Mouse (Mus musculus) CH12.LX (cell line): ENCODE results near the gene Dmp1. TPM values are rescaled to one million over a fixed set of nuclear protein-coding genes. Genes with fewer than 3 reads are reported as not detected.

Source experiments
- DNase-seq: peaks from one replicate; pipeline ENCODE4 v3.0.0-alpha.2; 2013; ENCODE audit errors: extremely low read depth
- H3K27ac ChIP-seq: 2 replicates; pipeline ENCODE4 v1.5.1; 2012; ENCODE audit warnings: low read depth, mild to moderate bottlenecking, control low read depth, moderate library complexity; ENCODE audit not compliant: insufficient read depth
- H3K27me3 ChIP-seq: replicated peaks from 2 replicates; pipeline ENCODE3; 2012; ENCODE audit warnings: inconsistent platforms
- H3K36me3 ChIP-seq, 2 experiments: replicated peaks in 1 of 2; 2 replicates each; pipeline versions ENCODE3 to v1.6.1; 2012; ENCODE audit warnings: inconsistent platforms in 1 of 2, low read length in 1 of 2, mild to moderate bottlenecking in 1 of 2, mixed read lengths in 1 of 2, moderate library complexity in 1 of 2; ENCODE audit not compliant: control insufficient read depth in 1 of 2, insufficient read depth in 1 of 2
- H3K4me1 ChIP-seq, 2 experiments: 2 replicates each; pipeline ENCODE4 v1.6.1; 2012; ENCODE audit warnings: inconsistent platforms in 1 of 2, moderate library complexity in 1 of 2; ENCODE audit not compliant: insufficient read depth in 2 of 2, control insufficient read depth in 1 of 2
- H3K4me2 ChIP-seq: 2 replicates; pipeline ENCODE4 v1.6.1; 2012; ENCODE audit warnings: low read depth, mild to moderate bottlenecking, control low read depth; ENCODE audit not compliant: poor library complexity, insufficient read depth, severe bottlenecking
- H3K4me3 ChIP-seq, 3 experiments: fragments of 150-350 bp in 1 of 3; sonication (generic) in 1 of 3; replicated peaks in 1 of 3; 2 replicates each; pipeline versions ENCODE3 to v1.5.1; 2011 to 2012; ENCODE audit warnings: low read depth in 2 of 3, low read length in 2 of 3, mild to moderate bottlenecking in 2 of 3, moderate library complexity in 2 of 3, control low read depth in 1 of 3, improper control_type of control experiment in 1 of 3, inconsistent platforms in 1 of 3, mixed read lengths in 1 of 3; ENCODE audit not compliant: poor library complexity in 1 of 3
- H3K79me2 ChIP-seq: replicated peaks from 2 replicates; pipeline ENCODE4 v1.6.1; 2012; ENCODE audit warnings: mild to moderate bottlenecking, moderate library complexity; ENCODE audit not compliant: control insufficient read depth, poor library complexity, insufficient read depth, severe bottlenecking; ENCODE audit errors: extremely low read depth
- H3K9ac ChIP-seq: 2 replicates; pipeline ENCODE4 v1.6.1; 2012; ENCODE audit warnings: low read depth, mild to moderate bottlenecking, control low read depth, moderate library complexity; ENCODE audit not compliant: insufficient read depth
- H3K9me3 ChIP-seq: replicated peaks from 2 replicates; pipeline ENCODE3; 2012; ENCODE audit warnings: low read length, inconsistent platforms, mixed read lengths
- CHD1 ChIP-seq: IDR thresholded peaks from 2 replicates; pipeline ENCODE4 v1.6.1; 2012; ENCODE audit warnings: low read depth, low read length, improper control_type of control experiment, inconsistent platforms
- CTCF ChIP-seq, 2 experiments: IDR thresholded peaks in 1 of 2; conservative IDR thresholded peaks in 1 of 2; 2 replicates each; pipeline ENCODE4 v1.5.1; 2011 to 2012; ENCODE audit warnings: low read depth in 2 of 2, low read length in 2 of 2, improper control_type of control experiment in 1 of 2, inconsistent platforms in 1 of 2, mild to moderate bottlenecking in 1 of 2, moderate library complexity in 1 of 2
- E2F4 ChIP-seq: IDR thresholded peaks from 2 replicates; pipeline ENCODE4 v1.6.1; 2011; ENCODE audit warnings: low read depth, low read length, improper control_type of control experiment; ENCODE audit not compliant: insufficient replicate concordance
- IRF4 ChIP-seq: IDR thresholded peaks from 2 replicates; pipeline ENCODE4 v1.6.1; 2014; ENCODE audit warnings: low read depth, mild to moderate bottlenecking, inconsistent platforms, low read length, improper control_type of control experiment
- JUN ChIP-seq: IDR thresholded peaks from 2 replicates; pipeline ENCODE4 v1.6.1; 2011; ENCODE audit warnings: low read depth, mild to moderate bottlenecking, low read length, improper control_type of control experiment, moderate library complexity; ENCODE audit not compliant: insufficient read depth
- JUND ChIP-seq: conservative IDR thresholded peaks from 2 replicates; pipeline ENCODE4 v1.6.1; 2011; ENCODE audit warnings: low read depth, low read length, improper control_type of control experiment
- KAT2A ChIP-seq: IDR thresholded peaks from 2 replicates; pipeline ENCODE4 v1.6.1; 2012; ENCODE audit warnings: low read length, improper control_type of control experiment, inconsistent platforms; ENCODE audit not compliant: insufficient replicate concordance
- MAX ChIP-seq: IDR thresholded peaks from 2 replicates; pipeline ENCODE4 v1.6.1; 2011; ENCODE audit warnings: low read length, improper control_type of control experiment
- MAZ ChIP-seq: IDR thresholded peaks from 2 replicates; pipeline ENCODE4 v1.6.1; 2012; ENCODE audit warnings: low read depth, mild to moderate bottlenecking, inconsistent platforms, low read length, improper control_type of control experiment, moderate library complexity
- MXI1 ChIP-seq: IDR thresholded peaks from 2 replicates; pipeline ENCODE4 v1.6.1; 2011; ENCODE audit warnings: mild to moderate bottlenecking, low read depth, low read length, improper control_type of control experiment
- MYC ChIP-seq: IDR thresholded peaks from 2 replicates; pipeline ENCODE4 v1.6.1; 2011; ENCODE audit warnings: low read depth, mild to moderate bottlenecking, improper control_type of control experiment, low read length
- NRF1 ChIP-seq: IDR thresholded peaks from 2 replicates; pipeline ENCODE4 v1.6.1; 2014; ENCODE audit warnings: low read depth, mild to moderate bottlenecking, inconsistent platforms, low read length, improper control_type of control experiment, moderate library complexity
- POLR2A ChIP-seq: IDR thresholded peaks from 2 replicates; pipeline ENCODE4 v1.6.1; 2011; ENCODE audit warnings: low read depth, mild to moderate bottlenecking, improper control_type of control experiment, low read length
- POLR2AphosphoS2 ChIP-seq: IDR thresholded peaks from 2 replicates; pipeline ENCODE4 v1.6.1; 2011; ENCODE audit warnings: low read depth, low read length, improper control_type of control experiment
- RAD21 ChIP-seq: IDR thresholded peaks from 2 replicates; pipeline ENCODE4 v1.6.1; 2011; ENCODE audit warnings: low read depth, mild to moderate bottlenecking, low read length, improper control_type of control experiment, moderate library complexity
- TCF12 ChIP-seq: IDR thresholded peaks from 2 replicates; pipeline ENCODE4 v1.6.1; 2014; ENCODE audit warnings: low read depth, mild to moderate bottlenecking, inconsistent platforms, low read length, improper control_type of control experiment
- ZNF384 ChIP-seq: IDR thresholded peaks from 2 replicates; pipeline ENCODE4 v1.6.1; 2012; ENCODE audit warnings: low read depth, low read length, improper control_type of control experiment, inconsistent platforms
- dilution Hi-C: fragments of 300-500 bp; cut with MboI; formaldehyde crosslinking; loops from 2 replicates; pipeline ENCODE4 v1.14.3; 2020; ENCODE audit warnings: low sequenced_read_pairs; ENCODE audit not compliant: extremely low pct_unique_long_range_greater_than_20kb, extremely low pct_ligation_motif_present
- in situ Hi-C: fragments of 300-500 bp; cut with MboI; formaldehyde crosslinking; loops from 3 replicates; pipeline ENCODE4 v1.14.3; 2019; ENCODE audit warnings: low sequenced_read_pairs, low pct_ligation_motif_present, low pct_unique_long_range_greater_than_20kb, mixed read lengths
- polyA plus RNA-seq: library from polyadenylated mRNA; unstranded; fragments of >175 nt; gene quantifications from 2 replicates; pipeline ENCODE4 v1.2.1, GENCODE M21; 2012; ENCODE audit warnings: low read depth; ENCODE audit not compliant: insufficient read length
- total RNA-seq, 2 experiments: library from RNA; depleted of rRNA; stranded (reverse); fragments of 300-350 nt in 1 of 2; fragments of >200 nt in 1 of 2; gene quantifications; 2 replicates each; pipeline ENCODE4 v1.2.3; 2012 to 2014

Gene Dmp1
- total and polyA plus RNA-seq, 3 experiments, result 0.12 to 0.84 TPM; not detected in 1

- DNase-seq, result no peak
- no peak overlapping the region for H3K27ac ChIP-seq
- dilution Hi-C loops, result no loop called here
- no peaks in the 10 kb centered on the region for H3K79me2 ChIP-seq
- in situ Hi-C loops, result no loop called here
- H3K4me1 ChIP-seq, result no peaks in the 10 kb centered on the region
- no peaks in the 10 kb centered on the region for H3K36me3 ChIP-seq
- TF ChIP-seq JUND, result no peak
- TF ChIP-seq JUN, result no peak
- TF ChIP-seq CTCF (conservative IDR thresholded peaks at IDR 0.05 in 1 of 2, IDR thresholded peaks at IDR 0.05 in 1 of 2; ENCODE audit: low read depth in 2 of 2, low read length in 2 of 2), result no peak
- no peak for TF ChIP-seq MAZ
- no peak for TF ChIP-seq NRF1
- no peak for TF ChIP-seq E2F4
- no peak for TF ChIP-seq MYC
- no peak for TF ChIP-seq RAD21
- TF ChIP-seq KAT2A, result no peak
- TF ChIP-seq POLR2AphosphoS2, result no peak
- TF ChIP-seq TCF12, result no peak
- no peak for TF ChIP-seq POLR2A
- no peak overlapping the region for H3K9ac ChIP-seq
- no peaks in the 10 kb centered on the region for H3K27me3 ChIP-seq
- no peak overlapping the region for H3K4me2 ChIP-seq
- no peaks in the 10 kb centered on the region for H3K9me3 ChIP-seq
- no peak overlapping the region for H3K4me3 ChIP-seq
Measured at GRCm38 (mm10) chr5:104239674-104240378, 37.4 kb downstream of the Dmp1 start.

- in situ Hi-C loops, result no loop called here
- Histone ChIP-seq H3K9me3 (no peaks in the 10 kb centered on the region), H3K4me1 (no peaks in the 10 kb centered on the region), H3K27me3 (no peaks in the 10 kb centered on the region), H3K36me3 (no peaks in the 10 kb centered on the region), H3K4me2 (no peak overlapping the region), H3K27ac (no peak overlapping the region), H3K4me3 (no peak overlapping the region), H3K79me2 (no peaks in the 10 kb centered on the region), H3K9ac (no peak overlapping the region)
- dilution Hi-C loops, result no loop called here
- TF ChIP-seq MXI1, result no peak
- no peak for TF ChIP-seq IRF4
- no peak for TF ChIP-seq MYC
- no peak for TF ChIP-seq TCF12
- TF ChIP-seq MAX, result no peak
- TF ChIP-seq ZNF384, result no peak
- TF ChIP-seq CHD1, result no peak
- no peak for DNase-seq
Measured at GRCm38 (mm10) chr5:104244261-104244660, 41.8 kb downstream of the Dmp1 start.
